Mouse (Mus musculus) neural tube, embryonic 15.5 days (tissue): ENCODE data around the gene Mmp25. TPM values are rescaled to one million over a fixed set of nuclear protein-coding genes. Genes with fewer than 3 reads are reported as not detected.

Experiments used
- ATAC-seq: fragments of 200-750 bp; cut with Nextera tagmentation; 2 replicates; pipeline ENCODE4 v1.8.0; 2017; ENCODE audit warnings: mild to moderate bottlenecking, moderate TSS enrichment, moderate library complexity; ENCODE audit not compliant: low FRiP score
- H3K27ac ChIP-seq: fragments of 300-500 bp; sonication (generic); replicated peaks from 2 replicates; pipeline ENCODE4 v1.5.1; 2015; ENCODE audit warnings: mild to moderate bottlenecking, inconsistent platforms
- H3K27me3 ChIP-seq: fragments of 300-500 bp; sonication (generic); replicated peaks from 2 replicates; pipeline ENCODE4 v1.6.1; 2015; ENCODE audit warnings: inconsistent platforms
- H3K36me3 ChIP-seq: fragments of 300-500 bp; sonication (generic); 2 replicates; pipeline ENCODE4 v1.6.1; 2015; ENCODE audit warnings: inconsistent platforms
- H3K4me1 ChIP-seq: fragments of 300-500 bp; sonication (generic); 2 replicates; pipeline ENCODE4 v1.6.1; 2015; ENCODE audit warnings: inconsistent platforms
- H3K4me2 ChIP-seq: fragments of 300-500 bp; sonication (generic); 2 replicates; pipeline ENCODE4 v1.6.1; 2015; ENCODE audit warnings: inconsistent platforms, mild to moderate bottlenecking, moderate library complexity
- H3K4me3 ChIP-seq: fragments of 300-500 bp; sonication (generic); replicated peaks from 2 replicates; pipeline ENCODE4 v1.5.1; 2015; ENCODE audit warnings: mild to moderate bottlenecking, inconsistent platforms
- H3K9ac ChIP-seq: fragments of 300-500 bp; sonication (generic); replicated peaks from 2 replicates; pipeline ENCODE4 v1.6.1; 2015; ENCODE audit warnings: mild to moderate bottlenecking, inconsistent platforms
- H3K9me3 ChIP-seq: fragments of 300-500 bp; sonication (generic); replicated peaks from 2 replicates; pipeline ENCODE4 v1.6.1; 2016; ENCODE audit warnings: inconsistent platforms
- WGBS: fragments of 180-500 bp; shearing (Covaris S2); methylation state at CpG from one replicate; pipeline ENCODE4 v1.1.7; 2015; ENCODE audit warnings: mixed read lengths; 5-methylcytosine and 5-hydroxymethylcytosine counted together
- polyA plus RNA-seq: library from polyadenylated mRNA; unstranded; fragments of >200 nt; fragmentation: Nextera tagmentation; extraction: Ambion mirVana; gene quantifications from 2 replicates; pipeline ENCODE4 v1.2.1, GENCODE M21; 2015

Mmp25 gene
- polyA plus RNA-seq, 1 experiment from 2014 or later: 2.1 TPM

GRCm38 (mm10) chr17:23660876-23661200 is 15.8 kb upstream of the Mmp25 start:
- H3K4me1 ChIP-seq: peaks cover 8% of the 10 kb centered on the region; the same call in 1 of the 2 replicates
- H3K9ac ChIP-seq: no peak overlapping the region
- no peaks in the 10 kb centered on the region for H3K36me3 ChIP-seq
- H3K27ac ChIP-seq: no peak overlapping the region
- no peak overlapping the region for H3K4me3 ChIP-seq
- peaks cover 47% of the 10 kb centered on the region for H3K27me3 ChIP-seq
- peak overlapping the region; percentile 34 for H3K4me2 ChIP-seq
- ATAC-seq: no peak
- H3K9me3 ChIP-seq: no peaks in the 10 kb centered on the region
- 3% methylated on average over 13 of the region's 14 CpGs for WGBS

- Histone ChIP-seq H3K27me3 (peaks cover 47% of the 10 kb centered on the region), H3K4me3 (no peak within 1 kb of the TSS; the same call in 1 of the 2 replicates)
- no peak for ATAC-seq
Observed at GRCm38 (mm10) chr17:23660117-23660875, 15.2 kb upstream of the Mmp25 start, which contains the start of gene Bicdl2. Gene Bicdl2 (plus strand): TSS chr17:23660506.

GRCm38 (mm10) chr17:23658450-23658849 is 13.4 kb upstream of the Mmp25 start:
- 74% methylated on average over 3 of the region's 3 CpGs for WGBS

More at GRCm38 (mm10) chr17:23660117-23660875, 15.2 kb upstream of the Mmp25 start, which contains the start of gene Bicdl2:
- WGBS: 4% methylated on average over 27 of the region's 27 CpGs
- Histone ChIP-seq H3K36me3 (no peaks in the 10 kb centered on the region), H3K4me2 (peak within 1 kb of the TSS; percentile 34), H3K9ac (no peak within 1 kb of the TSS), H3K4me1 (peaks cover 8% of the 10 kb centered on the region; the same call in 1 of the 2 replicates), H3K27ac (no peak within 1 kb of the TSS), H3K9me3 (no peaks in the 10 kb centered on the region)

GRCm38 (mm10) chr17:23654410-23654809 is 9.3 kb upstream of the Mmp25 start:
- Histone ChIP-seq H3K4me2 (no peak overlapping the region), H3K27ac (no peak overlapping the region), H3K4me1 (no peaks in the 10 kb centered on the region), H3K9ac (no peak overlapping the region), H3K36me3 (no peaks in the 10 kb centered on the region), H3K27me3 (peaks cover 6% of the 10 kb centered on the region), H3K9me3 (no peaks in the 10 kb centered on the region), H3K4me3 (no peak overlapping the region)
- no peak for ATAC-seq
- 65% methylated on average over 2 of the region's 2 CpGs for WGBS

More at GRCm38 (mm10) chr17:23658450-23658849, 13.4 kb upstream of the Mmp25 start:
- H3K4me1 ChIP-seq: peaks cover 8% of the 10 kb centered on the region; the same call in 1 of the 2 replicates
- peaks cover 44% of the 10 kb centered on the region for H3K27me3 ChIP-seq
- H3K4me2 ChIP-seq: no peak overlapping the region
- H3K9ac ChIP-seq: no peak overlapping the region
- no peaks in the 10 kb centered on the region for H3K36me3 ChIP-seq
- no peak for ATAC-seq
- no peak overlapping the region for H3K27ac ChIP-seq
- H3K9me3 ChIP-seq: no peaks in the 10 kb centered on the region
- H3K4me3 ChIP-seq: no peak overlapping the region

GRCm38 (mm10) chr17:23654001-23654400 is 8.9 kb upstream of the Mmp25 start:
- H3K36me3 ChIP-seq: no peaks in the 10 kb centered on the region
- H3K9ac ChIP-seq: no peak overlapping the region
- no peaks in the 10 kb centered on the region for H3K9me3 ChIP-seq
- H3K4me1 ChIP-seq: no peaks in the 10 kb centered on the region
- ATAC-seq: no peak
- peaks cover 2% of the 10 kb centered on the region for H3K27me3 ChIP-seq
- no peak overlapping the region for H3K4me3 ChIP-seq
- WGBS: 69% methylated on average over 6 of the region's 6 CpGs
- no peak overlapping the region for H3K4me2 ChIP-seq
- no peak overlapping the region for H3K27ac ChIP-seq

GRCm38 (mm10) chr17:23653324-23653723 is 8.2 kb upstream of the Mmp25 start:
- WGBS: 70% methylated on average over 2 of the region's 2 CpGs
- Histone ChIP-seq H3K4me2 (no peak overlapping the region), H3K9ac (no peak overlapping the region), H3K9me3 (no peaks in the 10 kb centered on the region), H3K36me3 (no peaks in the 10 kb centered on the region), H3K4me3 (no peak overlapping the region), H3K27me3 (no peaks in the 10 kb centered on the region; the same call in 1 of the 2 replicates), H3K4me1 (no peaks in the 10 kb centered on the region), H3K27ac (no peak overlapping the region)
- no peak for ATAC-seq

- ATAC-seq: no peak
- H3K4me2 ChIP-seq: no peak overlapping the region
- no peaks in the 10 kb centered on the region for H3K36me3 ChIP-seq
- 79% methylated on average over 6 of the region's 6 CpGs for WGBS
- H3K4me1 ChIP-seq: no peaks in the 10 kb centered on the region
- no peak overlapping the region for H3K27ac ChIP-seq
- H3K4me3 ChIP-seq: no peak overlapping the region
- no peak overlapping the region for H3K9ac ChIP-seq
- peaks cover 9% of the 10 kb centered on the region for H3K27me3 ChIP-seq
- no peaks in the 10 kb centered on the region for H3K9me3 ChIP-seq
Observed at GRCm38 (mm10) chr17:23651363-23651762, 6.3 kb upstream of the Mmp25 start.

GRCm38 (mm10) chr17:23645894-23646293 is 817 bp upstream of the Mmp25 start:
- Histone ChIP-seq H3K9me3 (no peaks in the 10 kb centered on the region), H3K36me3 (no peaks in the 10 kb centered on the region), H3K9ac (no peak overlapping the region), H3K4me3 (no peak overlapping the region), H3K4me1 (peaks cover 11% of the 10 kb centered on the region), H3K4me2 (no peak overlapping the region), H3K27ac (no peak overlapping the region), H3K27me3 (peaks cover 39% of the 10 kb centered on the region)
- ATAC-seq: no peak
- WGBS: 37% methylated on average over 10 of the region's 10 CpGs

- Histone ChIP-seq H3K4me2 (no peak overlapping the region), H3K9me3 (no peaks in the 10 kb centered on the region)
Observed at GRCm38 (mm10) chr17:23631241-23631640, 13.8 kb downstream of the Mmp25 start.

GRCm38 (mm10) chr17:23630195-23631020 is 14.7 kb downstream of the Mmp25 start:
- H3K9me3 ChIP-seq: no peaks in the 10 kb centered on the region
- H3K27ac ChIP-seq: no peak overlapping the region
- H3K4me2 ChIP-seq: peak overlapping the region; percentile 49
- no peaks in the 10 kb centered on the region for H3K27me3 ChIP-seq
- H3K4me3 ChIP-seq: no peak overlapping the region; the same call in 1 of the 2 replicates
- 0 out of 2 replicates have a peak, but pooled peaks have one; percentile 53 for ATAC-seq
- no peak overlapping the region for H3K9ac ChIP-seq
- 0 out of 2 replicates have a peak, but pooled peaks cover 3% of the 10 kb centered on the region for H3K4me1 ChIP-seq
- H3K36me3 ChIP-seq: no peaks in the 10 kb centered on the region
- 20% methylated on average over 22 of the region's 22 CpGs for WGBS

More at GRCm38 (mm10) chr17:23631241-23631640, 13.8 kb downstream of the Mmp25 start:
- 89% methylated on average over 8 of the region's 8 CpGs for WGBS
- Histone ChIP-seq H3K4me1 (0 out of 2 replicates have a peak, but pooled peaks cover 3% of the 10 kb centered on the region), H3K27me3 (no peaks in the 10 kb centered on the region), H3K9ac (no peak overlapping the region), H3K27ac (no peak overlapping the region), H3K4me3 (no peak overlapping the region), H3K36me3 (no peaks in the 10 kb centered on the region)
- ATAC-seq: no peak

- Histone ChIP-seq H3K4me2 (no peak overlapping the region), H3K27me3 (no peaks in the 10 kb centered on the region)
- no peak for ATAC-seq
Observed at GRCm38 (mm10) chr17:23627813-23628212, 17.3 kb downstream of the Mmp25 start.

More at GRCm38 (mm10) chr17:23627813-23628212, 17.3 kb downstream of the Mmp25 start:
- Histone ChIP-seq H3K36me3 (no peaks in the 10 kb centered on the region), H3K27ac (no peak overlapping the region), H3K9me3 (no peaks in the 10 kb centered on the region), H3K4me3 (no peak overlapping the region), H3K9ac (no peak overlapping the region), H3K4me1 (0 out of 2 replicates have a peak, but pooled peaks cover 3% of the 10 kb centered on the region)
- WGBS: 46% methylated on average over 7 of the region's 7 CpGs
